Mouse (Mus musculus) ovary, postnatal 10 days (tissue): Measurements from ENCODE around the gene Stk38l.
"Not testable (repeated sequence)": the region's sequence is repeated elsewhere in the genome, so short reads cannot be mapped to it uniquely, and the experiment has no call there.

ENCODE experiments used
- DNase-seq: peaks from one replicate; pipeline ENCODE4 v3.0.0; 2022; ENCODE audit warnings: low spot score

The Stk38l gene

DNA sequence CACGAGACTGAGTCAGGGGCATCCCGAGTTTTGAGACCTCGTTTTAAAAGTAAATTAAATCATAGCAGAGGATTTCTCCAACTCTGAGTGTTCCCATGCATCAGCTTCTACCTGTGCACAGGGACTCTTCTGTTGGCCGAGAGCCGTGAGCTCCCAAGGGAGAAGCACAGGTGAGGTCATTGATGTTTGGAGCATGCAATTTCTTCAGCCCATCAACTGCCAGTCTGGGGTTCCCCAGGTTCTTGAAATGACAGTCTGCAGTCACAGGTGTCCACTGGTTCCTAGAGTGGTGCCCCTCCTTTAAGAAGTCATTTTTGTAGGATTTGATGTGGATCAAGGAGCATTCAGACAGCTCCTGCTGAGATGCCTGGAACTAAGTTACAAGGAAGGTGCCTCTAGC lies 46.0 kb downstream of the Stk38l start:
- DNase-seq, result no peak

DNA sequence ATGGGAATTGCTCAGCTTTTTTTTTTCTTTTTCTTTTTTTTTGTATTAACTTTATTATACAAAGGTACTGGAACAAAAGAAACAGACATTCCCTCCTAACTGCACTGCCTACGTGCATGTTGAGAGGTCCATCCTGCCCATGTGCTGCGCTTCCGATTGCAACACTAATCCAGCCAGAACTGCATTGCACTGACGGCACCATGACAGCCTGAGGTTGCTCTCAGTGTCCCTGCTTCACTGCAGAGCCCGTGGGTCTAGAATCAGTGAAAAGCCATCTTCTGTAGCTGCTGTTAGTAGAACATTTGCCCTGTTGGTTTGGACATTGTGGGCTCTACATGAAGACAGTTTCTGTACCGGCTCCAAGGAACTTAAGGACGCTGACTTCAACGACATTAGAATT lies 51.1 kb downstream of the Stk38l start:
- DNase-seq, result not testable (repeated sequence)

DNA sequence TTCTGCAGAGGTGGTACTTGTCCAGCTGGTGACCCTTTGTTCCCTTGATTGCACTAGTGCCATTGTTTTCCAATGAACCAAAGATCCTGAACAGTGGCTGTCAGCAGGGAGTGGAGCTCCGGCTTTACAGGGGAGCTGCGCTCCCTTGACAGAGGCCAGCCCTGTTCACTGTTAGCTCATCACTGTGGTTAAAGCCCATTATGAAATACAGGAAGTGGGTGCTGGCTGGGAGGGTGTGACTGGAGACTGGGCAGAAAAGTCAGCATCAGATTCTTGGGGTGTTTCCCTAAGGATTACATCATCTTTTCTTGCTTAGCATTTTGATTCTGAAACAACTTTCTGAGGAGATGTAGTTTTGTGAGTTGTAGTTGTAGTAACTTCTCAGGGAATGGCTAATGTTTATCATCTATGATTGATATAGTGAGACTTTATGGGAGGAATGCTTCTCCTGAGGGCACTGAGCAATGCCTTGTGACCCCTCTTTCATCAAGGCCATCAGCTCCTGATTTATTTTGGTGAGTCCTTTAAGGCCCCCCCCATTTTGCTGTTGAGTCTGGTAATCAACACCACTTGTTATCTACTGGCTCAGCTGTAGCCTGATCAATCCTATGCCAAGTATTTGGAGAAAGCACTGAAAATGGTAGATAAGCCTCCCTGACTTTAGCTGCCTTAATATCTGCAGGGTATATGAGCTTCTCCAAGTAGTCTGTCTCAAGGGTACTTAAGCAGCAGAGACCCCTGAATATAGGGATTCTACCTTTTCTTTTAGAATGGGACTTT lies 52.0 kb downstream of the Stk38l start:
- no peak for DNase-seq

DNA sequence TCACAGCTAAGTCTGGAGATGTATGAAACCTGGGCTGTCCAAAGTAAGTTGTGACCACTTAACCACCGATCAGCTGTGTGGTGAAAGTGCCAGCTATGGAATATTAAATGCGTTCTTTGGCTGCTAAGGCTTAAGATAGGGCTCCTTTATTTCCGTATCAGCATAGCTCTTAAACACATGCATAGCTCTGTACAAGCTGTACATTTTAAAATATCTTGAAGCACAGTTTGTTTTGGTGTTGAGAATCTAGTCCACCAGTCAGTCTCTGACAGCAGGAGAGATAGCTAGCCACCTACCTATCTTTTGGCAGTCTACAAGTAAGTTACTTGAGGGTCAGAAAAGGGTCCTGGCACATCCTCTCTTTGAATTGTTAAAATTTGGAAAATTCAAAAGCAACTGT lies 53.3 kb downstream of the Stk38l start:
- no peak for DNase-seq

DNA sequence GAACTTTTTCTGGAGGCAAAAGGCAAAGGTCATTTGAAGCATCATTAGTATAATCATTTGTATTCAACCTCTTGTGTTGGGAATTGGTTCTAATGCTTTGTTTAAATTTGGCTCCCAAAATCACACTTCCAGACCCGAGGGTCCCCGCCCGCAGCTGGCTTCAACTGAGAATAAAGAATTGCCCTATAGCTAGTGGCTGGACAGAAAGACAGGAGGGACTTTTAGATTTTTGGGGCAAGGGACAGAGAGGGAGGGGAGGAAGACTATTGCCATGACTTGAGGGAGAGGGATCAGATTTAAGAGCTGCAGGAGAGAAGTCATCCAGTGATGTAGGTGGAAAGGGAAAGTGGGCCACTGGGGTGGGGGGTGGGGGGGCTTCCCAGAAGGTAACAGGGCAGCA lies 56.8 kb downstream of the Stk38l start:
- no peak for DNase-seq

DNA sequence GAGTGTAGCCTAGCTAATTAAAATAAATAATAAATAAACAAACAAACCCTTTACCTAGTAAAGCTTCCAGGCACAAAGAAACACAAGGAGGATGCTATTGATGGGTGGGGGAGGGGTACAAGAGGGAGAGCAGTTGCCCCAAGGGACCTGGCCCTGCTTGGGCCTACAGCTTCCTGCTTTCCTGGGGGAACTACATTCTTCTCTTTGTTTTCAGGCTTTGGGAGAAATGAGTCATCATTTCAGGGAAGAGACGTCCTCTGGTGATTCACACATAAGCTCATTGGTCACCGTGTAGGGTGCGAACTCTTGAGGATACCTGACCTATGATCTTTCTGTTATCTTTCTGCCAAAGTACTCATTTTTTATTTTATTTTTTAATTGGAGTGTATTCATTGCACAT lies 68.7 kb downstream of the Stk38l start:
- DNase-seq, result no peak

DNA sequence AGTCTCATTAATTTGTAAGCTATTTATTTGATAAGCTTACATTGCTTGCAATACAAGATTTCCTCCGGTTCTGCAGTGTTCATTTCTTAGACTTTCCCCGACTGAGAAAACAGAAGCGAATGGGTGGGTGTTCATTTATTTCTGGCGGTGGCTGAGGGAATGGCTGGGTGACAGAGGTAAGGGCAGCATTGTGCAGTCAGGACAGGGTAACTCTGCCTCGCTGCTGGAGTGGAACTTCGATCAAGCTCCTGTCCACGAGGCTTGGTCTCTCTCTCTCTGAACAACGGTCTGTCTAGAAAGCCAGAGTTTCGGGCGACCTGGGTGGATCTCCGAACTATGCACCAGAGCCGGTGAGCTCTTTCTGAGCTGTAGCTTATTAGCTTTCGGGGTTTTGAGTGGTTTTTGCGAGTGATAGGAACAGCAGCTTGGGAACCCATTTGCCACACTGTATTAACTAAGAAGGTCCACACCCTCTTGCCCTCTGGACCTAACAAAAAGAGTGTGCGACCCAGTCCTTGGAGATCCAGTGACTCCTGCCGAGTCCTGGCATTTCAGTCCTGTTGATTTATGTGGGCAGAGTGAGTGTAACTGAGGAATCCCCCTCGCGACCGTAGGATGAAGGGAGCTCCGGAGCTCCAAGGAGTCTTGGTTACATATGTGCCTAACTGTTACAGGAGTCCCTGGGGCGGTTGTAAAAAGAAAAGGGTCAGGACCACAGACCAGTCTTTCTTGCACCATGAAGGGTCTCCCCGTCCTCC lies 70.5 kb downstream of the Stk38l start:
- DNase-seq, result no peak

DNA sequence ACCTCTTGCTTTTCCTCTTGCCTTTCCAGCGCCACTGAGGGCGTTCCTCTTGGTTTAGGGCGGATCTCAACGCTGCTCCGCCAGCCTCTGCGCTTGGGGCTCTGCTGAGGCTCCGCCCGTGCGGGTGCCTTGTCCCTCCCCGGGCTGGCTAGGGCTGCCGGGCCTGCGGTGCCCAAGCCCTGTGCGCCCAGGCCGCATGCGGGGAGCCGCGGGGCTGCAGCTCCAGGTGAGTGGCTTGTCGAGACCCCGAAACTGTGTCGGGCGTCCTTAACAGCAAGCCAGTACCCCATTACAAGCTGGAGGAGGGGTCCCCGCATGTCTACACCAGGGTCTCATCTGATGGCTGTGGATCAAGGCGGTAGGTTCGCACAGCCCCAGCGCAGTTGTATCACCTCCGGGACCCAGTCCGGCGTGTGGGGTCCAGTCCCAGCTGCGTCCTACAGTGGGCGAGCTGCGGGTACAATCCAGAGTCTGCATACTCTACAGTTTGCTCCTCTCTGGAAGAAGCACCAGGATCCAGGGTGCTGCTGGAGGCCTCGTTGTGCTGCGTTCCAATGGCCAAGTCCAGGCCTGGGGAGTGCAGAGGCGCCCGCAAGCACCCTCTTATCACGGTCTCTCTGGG lies 71.2 kb downstream of the Stk38l start, which contains the start of gene Arntl2:
TSS of gene Arntl2 (plus strand) at position 132 of the 622 bp plus-strand sequence.
- peak; percentile 42 for DNase-seq

DNA sequence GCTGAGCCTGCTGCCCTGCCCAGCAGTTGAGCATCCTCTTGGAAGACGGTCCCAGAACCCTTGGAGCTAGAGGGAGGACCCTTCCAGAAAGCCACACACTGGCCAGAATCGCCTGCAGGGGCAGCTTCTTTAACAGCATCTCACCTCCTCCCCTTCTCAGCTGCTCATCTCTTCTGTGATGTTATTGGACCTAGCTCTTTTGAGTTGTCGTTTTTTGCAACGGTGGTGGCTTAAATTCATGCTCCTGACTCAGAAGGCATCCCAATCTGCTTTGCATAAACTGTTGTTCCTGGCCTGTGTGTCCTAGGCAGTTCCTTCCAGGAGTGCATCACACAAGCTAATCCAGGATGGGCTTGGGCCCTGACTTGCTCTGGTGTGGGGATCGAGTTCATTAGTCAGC lies 72.7 kb downstream of the Stk38l start:
- DNase-seq, result no peak

DNA sequence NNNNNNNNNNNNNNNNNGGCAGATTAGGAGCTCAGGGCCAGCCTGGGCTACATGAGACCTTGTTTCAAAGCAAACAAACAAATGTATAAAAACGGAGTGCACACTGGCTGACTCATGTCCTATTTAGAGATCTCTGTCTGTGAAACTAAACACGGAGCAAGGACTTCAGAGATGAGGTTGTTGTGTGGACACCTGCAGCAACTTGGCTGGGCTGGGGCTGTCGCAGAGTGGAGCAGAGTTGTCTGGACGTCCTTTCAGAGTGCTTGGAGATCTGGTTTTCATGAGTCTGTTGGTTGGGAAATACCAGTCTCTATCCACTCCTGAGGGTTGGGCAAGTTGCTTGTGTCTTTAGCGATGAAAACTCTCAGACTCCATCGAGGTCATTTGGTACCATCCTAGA lies 85.2 kb downstream of the Stk38l start:
- no peak for DNase-seq

DNA sequence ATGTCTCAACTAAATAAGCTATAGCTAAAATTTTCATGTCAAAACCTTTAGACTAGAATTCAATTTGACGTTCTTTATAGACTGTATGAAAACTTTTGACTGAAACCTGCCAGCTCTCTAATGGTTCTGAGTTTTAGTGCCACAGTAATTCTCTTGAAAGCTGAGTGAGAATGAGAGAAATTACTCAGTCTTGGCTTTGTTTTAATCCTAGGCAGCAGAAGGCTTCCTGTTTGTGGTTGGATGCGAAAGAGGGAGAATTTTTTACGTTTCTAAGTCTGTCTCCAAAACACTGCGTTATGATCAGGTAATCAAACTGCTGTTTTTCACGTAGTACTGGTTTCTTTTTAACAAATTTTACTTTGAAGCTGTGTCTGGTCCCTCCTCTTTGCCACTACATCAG lies 88.2 kb downstream of the Stk38l start:
- DNase-seq, result no peak

DNA sequence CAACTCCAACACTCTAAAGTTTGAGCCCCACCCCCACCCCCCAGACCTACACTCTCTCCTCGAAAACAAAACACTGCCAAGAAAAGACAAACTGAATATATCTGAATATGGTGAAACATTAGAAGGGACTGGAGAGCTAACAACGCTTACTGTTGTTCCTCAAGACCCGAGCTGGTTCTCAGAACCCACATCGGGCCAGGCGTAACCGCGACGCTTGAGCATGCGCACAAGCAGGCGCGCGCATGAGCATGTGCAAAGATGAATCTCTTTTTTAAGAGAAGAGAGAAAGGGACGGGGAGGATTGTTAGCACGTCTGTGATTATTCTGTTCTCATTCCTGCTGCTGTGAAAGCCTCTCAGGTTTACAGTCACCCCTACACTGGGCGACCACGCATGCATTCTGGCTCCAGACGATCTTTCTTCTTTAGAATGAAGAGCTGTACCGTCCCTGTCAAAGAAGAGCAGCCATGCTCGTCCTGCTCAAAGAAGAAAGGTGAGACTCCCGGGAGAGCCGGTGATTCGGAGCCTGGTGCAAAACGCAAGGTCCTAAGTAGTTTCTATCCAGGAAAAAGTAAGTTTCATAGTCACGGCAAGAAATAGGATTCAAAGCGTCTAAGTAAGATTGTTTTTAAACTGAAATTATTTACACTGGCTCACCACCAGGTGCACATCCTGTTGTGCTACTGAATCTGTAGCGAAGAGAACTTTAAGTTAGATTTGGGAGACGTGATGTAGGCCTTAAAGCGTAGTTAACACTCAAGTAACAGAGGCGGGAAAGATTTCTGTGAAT lies 95.6 kb downstream of the Stk38l start:
- DNase-seq, result no peak

DNA sequence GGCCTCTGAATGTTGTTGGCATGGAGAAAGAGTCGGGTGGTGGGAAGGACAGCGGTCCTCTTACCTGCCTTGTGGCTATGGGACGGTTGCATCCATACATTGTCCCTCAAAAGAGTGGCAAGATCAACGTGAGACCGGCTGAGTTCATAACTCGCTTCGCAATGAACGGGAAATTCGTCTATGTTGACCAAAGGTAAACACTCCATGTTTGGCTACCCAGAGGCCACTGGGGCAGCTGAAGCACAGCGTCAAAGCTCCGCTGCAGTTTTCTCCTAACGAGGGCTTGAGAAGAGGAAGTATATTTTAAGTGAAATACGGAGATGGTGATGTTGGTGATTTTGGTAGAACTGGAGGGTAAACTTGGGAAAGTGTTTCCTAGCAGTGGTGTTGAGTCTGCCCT lies 97.2 kb downstream of the Stk38l start:
- DNase-seq, result no peak

DNA sequence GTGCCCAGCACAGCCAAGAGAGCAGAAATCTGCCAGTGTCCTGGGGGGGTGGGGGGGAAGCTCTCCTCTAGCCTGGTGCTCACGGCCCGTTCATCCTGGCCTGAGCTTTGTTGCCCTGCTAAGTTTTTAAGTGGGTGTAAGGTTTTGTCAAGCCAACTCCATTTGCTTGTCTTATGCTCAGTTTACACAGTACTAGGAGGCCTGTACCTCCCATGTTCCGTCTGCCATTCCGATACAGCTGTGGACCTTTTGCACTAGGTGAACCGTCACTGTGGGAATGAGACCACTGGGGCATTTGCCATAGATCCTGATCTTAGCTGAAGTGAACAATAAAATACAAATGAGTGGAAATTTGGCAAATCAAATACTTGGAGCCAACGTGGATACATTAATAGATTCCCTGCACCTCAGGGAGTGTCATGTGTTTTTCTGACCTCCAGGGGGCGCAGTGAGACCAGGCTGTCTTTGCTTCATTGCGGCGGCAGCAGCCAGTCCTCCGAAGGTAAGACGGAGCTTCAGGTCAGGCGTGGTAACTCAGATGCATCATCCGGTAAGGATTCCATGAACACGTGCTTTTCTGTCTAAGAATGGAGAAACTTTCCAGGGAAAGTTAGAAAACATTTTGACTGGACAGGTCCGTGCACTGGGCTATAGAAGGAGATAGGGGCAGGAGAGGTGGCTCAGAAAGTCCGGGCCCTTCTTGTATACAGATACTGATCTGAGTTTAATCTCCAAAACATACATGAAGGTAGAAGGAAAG lies 100.1 kb downstream of the Stk38l start:
- peak; percentile 29 for DNase-seq

DNA sequence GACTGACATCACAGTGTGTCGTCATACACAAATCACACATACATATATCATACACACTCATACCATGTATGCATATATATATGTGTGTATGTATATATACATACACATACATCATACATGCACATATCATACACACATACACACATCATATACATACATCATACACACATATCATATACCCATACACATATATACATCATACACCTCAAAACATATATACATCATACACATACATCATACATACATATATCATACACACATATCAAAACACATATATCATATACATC lies 100.6 kb downstream of the Stk38l start:
- no peak for DNase-seq
